Mouse (Mus musculus): ENCODE data around the gene Uba3. TPM values are rescaled to one million over a fixed set of nuclear protein-coding genes. Genes with fewer than 3 reads are reported as not detected.

Uba3 gene
- polyA plus RNA-seq, 1 experiment from 2014 or later, result 85.7 TPM

GRCm38 (mm10) chr6:97220672-97221071 lies 15.2 kb upstream of the Uba3 start:
- no peak overlapping the region for H3K27ac ChIP-seq (ENCODE audit: low read length)
- ATAC-seq (ENCODE audit: insufficient number of reproducible peaks, insufficient read depth, low FRiP score, low read depth), result no peak
- no peak overlapping the region for H3K4me2 ChIP-seq (replicated peaks; ENCODE audit: low read depth, low read length)
- WGBS, result 89% methylated on average over 2 of the region's 5 CpGs
- no peak overlapping the region for H3K9ac ChIP-seq (replicated peaks; ENCODE audit: low read depth, low read length)
- H3K4me3 ChIP-seq (ENCODE audit: low read depth, low read length), result no peak overlapping the region
- peaks cover 16% of the 10 kb centered on the region; the same call in 1 of the 2 replicates for H3K4me1 ChIP-seq (ENCODE audit: control insufficient read depth, insufficient read depth, low read length)
- H3K9me3 ChIP-seq (ENCODE audit: control insufficient read depth, low read depth, low read length), result no peaks in the 10 kb centered on the region
- H3K27me3 ChIP-seq (ENCODE audit: control insufficient read depth, insufficient read depth, low read length), result no peaks in the 10 kb centered on the region
- no peaks in the 10 kb centered on the region for H3K36me3 ChIP-seq (ENCODE audit: control insufficient read depth, insufficient read depth, low read length)

GRCm38 (mm10) chr6:97216154-97216821 lies 10.8 kb upstream of the Uba3 start:
- 73% methylated on average over 4 of the region's 4 CpGs for WGBS
- H3K27ac ChIP-seq (ENCODE audit: low read length), result no peak overlapping the region
- H3K27me3 ChIP-seq (ENCODE audit: control insufficient read depth, insufficient read depth, low read length), result no peaks in the 10 kb centered on the region
- H3K4me2 ChIP-seq (replicated peaks; ENCODE audit: low read depth, low read length), result no peak overlapping the region
- H3K4me3 ChIP-seq (ENCODE audit: low read depth, low read length), result no peak overlapping the region
- no peaks in the 10 kb centered on the region for H3K36me3 ChIP-seq (ENCODE audit: control insufficient read depth, insufficient read depth, low read length)
- H3K4me1 ChIP-seq (ENCODE audit: control insufficient read depth, insufficient read depth, low read length), result peaks cover 8% of the 10 kb centered on the region; the same call in 1 of the 2 replicates
- H3K9ac ChIP-seq (replicated peaks; ENCODE audit: low read depth, low read length), result no peak overlapping the region
- no peaks in the 10 kb centered on the region for H3K9me3 ChIP-seq (ENCODE audit: control insufficient read depth, low read depth, low read length)
- no peak for ATAC-seq (ENCODE audit: insufficient number of reproducible peaks, insufficient read depth, low FRiP score, low read depth)

GRCm38 (mm10) chr6:97211981-97212380 lies 6.5 kb upstream of the Uba3 start:
- H3K27me3 ChIP-seq (ENCODE audit: control insufficient read depth, insufficient read depth, low read length), result no peaks in the 10 kb centered on the region
- ATAC-seq (ENCODE audit: insufficient number of reproducible peaks, insufficient read depth, low FRiP score, low read depth), result no peak
- H3K9me3 ChIP-seq (ENCODE audit: control insufficient read depth, low read depth, low read length), result no peaks in the 10 kb centered on the region
- no peak overlapping the region for H3K27ac ChIP-seq (ENCODE audit: low read length)
- H3K4me1 ChIP-seq (ENCODE audit: control insufficient read depth, insufficient read depth, low read length), result peaks cover 9% of the 10 kb centered on the region; the same call in 1 of the 2 replicates
- peak overlapping the region; percentile 75 for H3K4me2 ChIP-seq (replicated peaks; ENCODE audit: low read depth, low read length)
- peak overlapping the region; percentile 71; the same call in 1 of the 2 replicates for H3K4me3 ChIP-seq (ENCODE audit: low read depth, low read length)
- WGBS, result 65% methylated on average over 12 of the region's 12 CpGs
- no peak overlapping the region for H3K9ac ChIP-seq (replicated peaks; ENCODE audit: low read depth, low read length)
- no peaks in the 10 kb centered on the region for H3K36me3 ChIP-seq (ENCODE audit: control insufficient read depth, insufficient read depth, low read length)

GRCm38 (mm10) chr6:97210962-97211601 lies 5.6 kb upstream of the Uba3 start:
- 2% methylated on average over 22 of the region's 22 CpGs for WGBS
- Histone ChIP-seq H3K4me1 (ENCODE audit: control insufficient read depth, insufficient read depth, low read length) (peaks cover 9% of the 10 kb centered on the region; the same call in 1 of the 2 replicates), H3K36me3 (ENCODE audit: control insufficient read depth, insufficient read depth, low read length) (no peaks in the 10 kb centered on the region), H3K4me3 (ENCODE audit: low read depth, low read length) (peak overlapping the region; percentile 71), H3K4me2 (replicated peaks; ENCODE audit: low read depth, low read length) (peak overlapping the region; percentile 75), H3K9me3 (ENCODE audit: control insufficient read depth, low read depth, low read length) (no peaks in the 10 kb centered on the region), H3K27me3 (ENCODE audit: control insufficient read depth, insufficient read depth, low read length) (no peaks in the 10 kb centered on the region), H3K9ac (replicated peaks; ENCODE audit: low read depth, low read length) (peak overlapping the region; percentile 64), H3K27ac (ENCODE audit: low read length) (peak overlapping the region; percentile 49)
- peak; percentile 40; the same call in 1 of the 2 replicates for ATAC-seq (ENCODE audit: insufficient number of reproducible peaks, insufficient read depth, low FRiP score, low read depth)

- no peaks in the 10 kb centered on the region for H3K27me3 ChIP-seq (ENCODE audit: control insufficient read depth, insufficient read depth, low read length)
- whole genome bisulfite sequencing, result 9% methylated on average over 32 of the region's 32 CpGs
Measured at GRCm38 (mm10) chr6:97210191-97210961, 4.9 kb upstream of the Uba3 start, which contains the start of gene Arl6ip5. Gene Arl6ip5 (plus strand): TSS chr6:97210689.

GRCm38 (mm10) chr6:97209751-97210150 lies 4.3 kb upstream of the Uba3 start:
- Histone ChIP-seq H3K36me3 (ENCODE audit: control insufficient read depth, insufficient read depth, low read length) (no peaks in the 10 kb centered on the region), H3K4me3 (ENCODE audit: low read depth, low read length) (no peak overlapping the region), H3K9ac (replicated peaks; ENCODE audit: low read depth, low read length) (no peak overlapping the region)

More at GRCm38 (mm10) chr6:97210191-97210961, 4.9 kb upstream of the Uba3 start, which contains the start of gene Arl6ip5:
- H3K27ac ChIP-seq (ENCODE audit: low read length), result peak within 1 kb of the TSS; percentile 49
- H3K9ac ChIP-seq (replicated peaks; ENCODE audit: low read depth, low read length), result peak within 1 kb of the TSS; percentile 64
- H3K4me1 ChIP-seq (ENCODE audit: control insufficient read depth, insufficient read depth, low read length), result peaks cover 9% of the 10 kb centered on the region; the same call in 1 of the 2 replicates
- H3K36me3 ChIP-seq (ENCODE audit: control insufficient read depth, insufficient read depth, low read length), result no peaks in the 10 kb centered on the region
- H3K9me3 ChIP-seq (ENCODE audit: control insufficient read depth, low read depth, low read length), result no peaks in the 10 kb centered on the region
- peak; percentile 79 for ATAC-seq (ENCODE audit: insufficient number of reproducible peaks, insufficient read depth, low FRiP score, low read depth)
- peak within 1 kb of the TSS; percentile 71 for H3K4me3 ChIP-seq (ENCODE audit: low read depth, low read length)
- H3K4me2 ChIP-seq (replicated peaks; ENCODE audit: low read depth, low read length), result peak within 1 kb of the TSS; percentile 75

GRCm38 (mm10) chr6:97209201-97209600 lies 3.8 kb upstream of the Uba3 start:
- peaks cover 9% of the 10 kb centered on the region; the same call in 1 of the 2 replicates for H3K4me1 ChIP-seq (ENCODE audit: control insufficient read depth, insufficient read depth, low read length)
- H3K36me3 ChIP-seq (ENCODE audit: control insufficient read depth, insufficient read depth, low read length), result no peaks in the 10 kb centered on the region
- H3K9ac ChIP-seq (replicated peaks; ENCODE audit: low read depth, low read length), result no peak overlapping the region
- H3K27ac ChIP-seq (ENCODE audit: low read length), result no peak overlapping the region
- H3K9me3 ChIP-seq (ENCODE audit: control insufficient read depth, low read depth, low read length), result no peaks in the 10 kb centered on the region
- 53% methylated on average over 3 of the region's 3 CpGs for WGBS
- H3K27me3 ChIP-seq (ENCODE audit: control insufficient read depth, insufficient read depth, low read length), result no peaks in the 10 kb centered on the region
- ATAC-seq (ENCODE audit: insufficient number of reproducible peaks, insufficient read depth, low FRiP score, low read depth), result no peak
- no peak overlapping the region for H3K4me3 ChIP-seq (ENCODE audit: low read depth, low read length)
- no peak overlapping the region for H3K4me2 ChIP-seq (replicated peaks; ENCODE audit: low read depth, low read length)

More at GRCm38 (mm10) chr6:97209751-97210150, 4.3 kb upstream of the Uba3 start:
- Histone ChIP-seq H3K9me3 (ENCODE audit: control insufficient read depth, low read depth, low read length) (no peaks in the 10 kb centered on the region), H3K4me1 (ENCODE audit: control insufficient read depth, insufficient read depth, low read length) (peaks cover 9% of the 10 kb centered on the region; the same call in 1 of the 2 replicates), H3K27ac (ENCODE audit: low read length) (no peak overlapping the region), H3K27me3 (ENCODE audit: control insufficient read depth, insufficient read depth, low read length) (no peaks in the 10 kb centered on the region), H3K4me2 (replicated peaks; ENCODE audit: low read depth, low read length) (no peak overlapping the region)
- 86% methylated on average over 4 of the region's 4 CpGs for WGBS
- no peak for ATAC-seq (ENCODE audit: insufficient number of reproducible peaks, insufficient read depth, low FRiP score, low read depth)

- Histone ChIP-seq H3K4me1 (ENCODE audit: control insufficient read depth, insufficient read depth, low read length) (peaks cover 13% of the 10 kb centered on the region; the same call in 1 of the 2 replicates), H3K27ac (ENCODE audit: low read length) (peak overlapping the region; percentile 34; the same call in 1 of the 2 replicates), H3K4me2 (replicated peaks; ENCODE audit: low read depth, low read length) (no peak overlapping the region), H3K9ac (replicated peaks; ENCODE audit: low read depth, low read length) (no peak overlapping the region), H3K9me3 (ENCODE audit: control insufficient read depth, low read depth, low read length) (no peaks in the 10 kb centered on the region), H3K27me3 (ENCODE audit: control insufficient read depth, insufficient read depth, low read length) (no peaks in the 10 kb centered on the region), H3K36me3 (ENCODE audit: control insufficient read depth, insufficient read depth, low read length) (no peaks in the 10 kb centered on the region), H3K4me3 (ENCODE audit: low read depth, low read length) (no peak overlapping the region)
- ATAC-seq (ENCODE audit: insufficient number of reproducible peaks, insufficient read depth, low FRiP score, low read depth), result no peak
- WGBS, result 45% methylated on average over 3 of the region's 3 CpGs
Measured at GRCm38 (mm10) chr6:97208406-97208805, 3.0 kb upstream of the Uba3 start.

Data from stomach, embryonic 14.5 days (tissue).